Mouse (Mus musculus): ENCODE measurements at regions not wholly inside any gene's neighbourhood (a gene's known extent, or its start where the extent isn't known, plus 50 kb on each side); places are given as distances from the start of the nearest gene placed in this dataset.

DNA sequence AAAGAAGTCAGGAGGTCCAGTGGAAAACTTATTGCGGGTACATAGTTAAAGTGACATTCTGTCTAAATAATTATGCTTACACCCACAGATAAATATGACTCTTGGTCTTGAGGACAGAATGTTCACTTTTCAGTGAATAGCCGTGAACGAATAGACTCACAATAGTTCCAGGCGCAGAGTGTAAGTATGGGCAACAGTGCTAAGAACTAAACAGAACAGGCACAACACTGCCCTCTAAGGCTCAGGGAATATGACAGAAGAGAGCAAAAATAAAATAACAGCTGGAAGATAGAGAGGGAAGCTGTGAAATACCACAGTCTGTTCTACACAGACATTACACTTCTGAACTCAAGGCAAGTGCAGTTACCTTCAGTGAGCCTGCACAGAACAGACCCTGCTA lies 207.9 kb upstream of the Speer2 start:
- DNase-seq (ENCODE audit: low spot score) (no peak), ATAC-seq (ENCODE audit: insufficient read depth, low FRiP score, low TSS enrichment) (no peak)
- Histone ChIP-seq H3K27me3 (ENCODE audit: control insufficient read depth, insufficient read depth, low read length) (no peaks in the 10 kb centered on the region), H3K4me2 (ENCODE audit: low read depth) (no peak overlapping the region), H3K9me3 (ENCODE audit: control insufficient read depth, low read length) (no peaks in the 10 kb centered on the region), H3K4me3 (ENCODE audit: low read depth, low read length) (no peak overlapping the region), H3K27ac (ENCODE audit: low read depth, low read length) (no peak overlapping the region), H3K9ac (ENCODE audit: low read length) (no peak overlapping the region), H3K36me3 (ENCODE audit: control insufficient read depth, insufficient read depth, low read length) (no peaks in the 10 kb centered on the region), H3K4me1 (ENCODE audit: control insufficient read depth, insufficient read depth, low read length) (no peaks in the 10 kb centered on the region)
- WGBS: 88% methylated on average over 4 of the region's 4 CpGs

GRCm38 (mm10) chr16:70073740-70074139 lies 210.2 kb upstream of the Speer2 start:
- no peak overlapping the region for H3K4me2 ChIP-seq (ENCODE audit: low read depth)
- H3K9ac ChIP-seq (ENCODE audit: low read length): no peak overlapping the region
- H3K36me3 ChIP-seq (ENCODE audit: control insufficient read depth, insufficient read depth, low read length): no peaks in the 10 kb centered on the region
- ATAC-seq (ENCODE audit: insufficient read depth, low FRiP score, low TSS enrichment): no peak
- no peak overlapping the region for H3K4me3 ChIP-seq (ENCODE audit: low read depth, low read length)
- H3K9me3 ChIP-seq (ENCODE audit: control insufficient read depth, low read length): no peaks in the 10 kb centered on the region
- DNase-seq (ENCODE audit: low spot score): no peak
- H3K27me3 ChIP-seq (ENCODE audit: control insufficient read depth, insufficient read depth, low read length): no peaks in the 10 kb centered on the region
- WGBS: 86% methylated on average over 2 of the region's 2 CpGs
- H3K4me1 ChIP-seq (ENCODE audit: control insufficient read depth, insufficient read depth, low read length): no peaks in the 10 kb centered on the region
- no peak overlapping the region for H3K27ac ChIP-seq (ENCODE audit: low read depth, low read length)

GRCm38 (mm10) chr16:70079497-70079896 lies 216.0 kb upstream of the Speer2 start:
- Histone ChIP-seq H3K4me3 (ENCODE audit: low read depth, low read length) (no peak overlapping the region), H3K4me1 (ENCODE audit: control insufficient read depth, insufficient read depth, low read length) (no peaks in the 10 kb centered on the region), H3K27ac (ENCODE audit: low read depth, low read length) (no peak overlapping the region), H3K36me3 (ENCODE audit: control insufficient read depth, insufficient read depth, low read length) (no peaks in the 10 kb centered on the region), H3K9me3 (ENCODE audit: control insufficient read depth, low read length) (no peaks in the 10 kb centered on the region), H3K27me3 (ENCODE audit: control insufficient read depth, insufficient read depth, low read length) (no peaks in the 10 kb centered on the region), H3K9ac (ENCODE audit: low read length) (no peak overlapping the region), H3K4me2 (ENCODE audit: low read depth) (no peak overlapping the region)
- ATAC-seq (ENCODE audit: insufficient read depth, low FRiP score, low TSS enrichment) (no peak), DNase-seq (ENCODE audit: low spot score) (no peak)
- WGBS: 94% methylated on average over 10 of the region's 10 CpGs

GRCm38 (mm10) chr16:70091291-70091690 lies 222.5 kb upstream of the Gbe1 start:
- no peak for DNase-seq (ENCODE audit: low spot score)
- no peak overlapping the region for H3K4me3 ChIP-seq (ENCODE audit: low read depth, low read length)
- WGBS: 90% methylated on average over 4 of the region's 4 CpGs

DNA sequence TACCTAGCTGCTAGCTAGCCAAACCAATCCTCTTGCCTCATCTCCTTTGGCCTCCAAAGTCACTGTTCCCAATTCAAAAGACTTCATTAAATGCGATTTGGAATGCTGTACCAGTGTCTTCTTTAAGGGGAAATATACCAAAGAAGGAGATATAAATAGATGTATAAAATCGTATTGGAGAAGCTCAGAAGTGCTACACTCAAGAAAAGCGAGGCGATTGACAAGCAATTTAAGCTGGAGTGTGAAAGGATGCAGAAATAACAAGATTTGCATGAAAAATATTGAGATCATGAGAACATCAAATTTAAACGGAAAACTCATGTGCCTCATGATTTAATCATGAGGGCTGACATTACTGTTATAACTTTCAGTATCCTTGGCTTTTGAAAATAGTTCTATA lies 221.8 kb upstream of the Gbe1 start:
- no peak overlapping the region for H3K4me2 ChIP-seq (ENCODE audit: low read depth)
- 86% methylated on average over 5 of the region's 5 CpGs for WGBS
- no peak overlapping the region for H3K9ac ChIP-seq (ENCODE audit: low read length)
- no peaks in the 10 kb centered on the region for H3K27me3 ChIP-seq (ENCODE audit: control insufficient read depth, insufficient read depth, low read length)
- H3K36me3 ChIP-seq (ENCODE audit: control insufficient read depth, insufficient read depth, low read length): no peaks in the 10 kb centered on the region
- no peaks in the 10 kb centered on the region for H3K4me1 ChIP-seq (ENCODE audit: control insufficient read depth, insufficient read depth, low read length)
- no peak for ATAC-seq (ENCODE audit: insufficient read depth, low FRiP score, low TSS enrichment)
- H3K27ac ChIP-seq (ENCODE audit: low read depth, low read length): no peak overlapping the region
- no peak for DNase-seq (ENCODE audit: low spot score)
- H3K9me3 ChIP-seq (ENCODE audit: control insufficient read depth, low read length): no peaks in the 10 kb centered on the region
- H3K4me3 ChIP-seq (ENCODE audit: low read depth, low read length): no peak overlapping the region

More at GRCm38 (mm10) chr16:70091291-70091690, 222.5 kb upstream of the Gbe1 start:
- Histone ChIP-seq H3K4me2 (ENCODE audit: low read depth) (no peak overlapping the region), H3K4me1 (ENCODE audit: control insufficient read depth, insufficient read depth, low read length) (no peaks in the 10 kb centered on the region), H3K27me3 (ENCODE audit: control insufficient read depth, insufficient read depth, low read length) (no peaks in the 10 kb centered on the region), H3K9me3 (ENCODE audit: control insufficient read depth, low read length) (no peaks in the 10 kb centered on the region), H3K36me3 (ENCODE audit: control insufficient read depth, insufficient read depth, low read length) (no peaks in the 10 kb centered on the region), H3K9ac (ENCODE audit: low read length) (no peak overlapping the region), H3K27ac (ENCODE audit: low read depth, low read length) (no peak overlapping the region)
- no peak for ATAC-seq (ENCODE audit: insufficient read depth, low FRiP score, low TSS enrichment)

- H3K27ac ChIP-seq (ENCODE audit: low read depth, low read length): no peak overlapping the region
- H3K9me3 ChIP-seq (ENCODE audit: control insufficient read depth, low read length): no peaks in the 10 kb centered on the region
- ATAC-seq (ENCODE audit: insufficient read depth, low FRiP score, low TSS enrichment) (no peak), DNase-seq (ENCODE audit: low spot score) (no peak)
- no peak overlapping the region for H3K4me3 ChIP-seq (ENCODE audit: low read depth, low read length)
- H3K9ac ChIP-seq (ENCODE audit: low read length): no peak overlapping the region
- no peaks in the 10 kb centered on the region for H3K4me1 ChIP-seq (ENCODE audit: control insufficient read depth, insufficient read depth, low read length)
- H3K4me2 ChIP-seq (ENCODE audit: low read depth): no peak overlapping the region
- no peaks in the 10 kb centered on the region for H3K36me3 ChIP-seq (ENCODE audit: control insufficient read depth, insufficient read depth, low read length)
- H3K27me3 ChIP-seq (ENCODE audit: control insufficient read depth, insufficient read depth, low read length): no peaks in the 10 kb centered on the region
- 31% methylated on average over 3 of the region's 3 CpGs for WGBS
These were observed 220.5 kb upstream of the Gbe1 start for GRCm38 (mm10) chr16:70093224-70093623.

- no peaks in the 10 kb centered on the region for H3K27me3 ChIP-seq (ENCODE audit: control insufficient read depth, insufficient read depth, low read length)
- DNase-seq (ENCODE audit: low spot score) (no peak), ATAC-seq (ENCODE audit: insufficient read depth, low FRiP score, low TSS enrichment) (no peak)
- H3K4me1 ChIP-seq (ENCODE audit: control insufficient read depth, insufficient read depth, low read length): no peaks in the 10 kb centered on the region
- 93% methylated on average over 2 of the region's 2 CpGs for WGBS
- no peak overlapping the region for H3K9ac ChIP-seq (ENCODE audit: low read length)
- H3K4me3 ChIP-seq (ENCODE audit: low read depth, low read length): no peak overlapping the region
- H3K4me2 ChIP-seq (ENCODE audit: low read depth): no peak overlapping the region
- no peak overlapping the region for H3K27ac ChIP-seq (ENCODE audit: low read depth, low read length)
- no peaks in the 10 kb centered on the region for H3K36me3 ChIP-seq (ENCODE audit: control insufficient read depth, insufficient read depth, low read length)
- H3K9me3 ChIP-seq (ENCODE audit: control insufficient read depth, low read length): no peaks in the 10 kb centered on the region
These were observed 218.5 kb upstream of the Gbe1 start for GRCm38 (mm10) chr16:70095221-70095620.

DNA sequence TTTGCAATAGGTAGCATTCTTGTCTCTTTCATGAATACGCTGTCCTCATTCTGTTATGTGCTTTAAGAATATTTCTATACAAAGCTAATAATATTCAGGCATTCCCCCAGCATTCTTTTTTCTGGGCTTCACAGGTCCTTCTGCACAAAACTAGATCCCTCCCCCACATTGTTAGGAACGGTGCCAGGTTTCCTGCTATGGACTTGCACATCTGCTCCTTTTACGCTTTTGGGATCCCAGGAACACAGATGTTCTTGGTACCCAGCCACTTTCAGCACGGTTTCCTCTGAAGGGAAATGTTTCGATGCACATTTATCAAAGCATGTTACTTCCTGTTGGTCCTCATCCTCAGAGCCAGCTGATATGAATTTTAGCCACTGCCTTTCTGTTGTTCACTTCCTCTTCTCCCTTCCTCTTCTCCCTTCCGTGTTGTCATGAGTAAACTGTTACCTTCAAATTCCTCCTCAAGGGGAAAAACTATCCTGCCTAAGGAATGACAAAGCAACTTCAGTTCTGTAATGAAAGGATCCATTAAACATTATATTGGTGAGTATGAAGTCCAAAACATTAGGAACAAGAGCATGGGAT lies 209.9 kb upstream of the Gbe1 start:
- Histone ChIP-seq H3K4me2 (ENCODE audit: low read depth) (no peak overlapping the region), H3K4me1 (ENCODE audit: control insufficient read depth, insufficient read depth, low read length) (no peaks in the 10 kb centered on the region), H3K27me3 (ENCODE audit: control insufficient read depth, insufficient read depth, low read length) (no peaks in the 10 kb centered on the region), H3K27ac (ENCODE audit: low read depth, low read length) (no peak overlapping the region), H3K36me3 (ENCODE audit: control insufficient read depth, insufficient read depth, low read length) (no peaks in the 10 kb centered on the region), H3K9me3 (ENCODE audit: control insufficient read depth, low read length) (no peaks in the 10 kb centered on the region), H3K4me3 (ENCODE audit: low read depth, low read length) (no peak overlapping the region), H3K9ac (ENCODE audit: low read length) (no peak overlapping the region)
- DNase-seq (ENCODE audit: low spot score) (no peak), ATAC-seq (ENCODE audit: insufficient read depth, low FRiP score, low TSS enrichment) (no peak)
- 58% methylated on average over 6 of the region's 6 CpGs for WGBS

- Histone ChIP-seq H3K4me3 (ENCODE audit: low read depth, low read length) (no peak overlapping the region), H3K27me3 (ENCODE audit: control insufficient read depth, insufficient read depth, low read length) (no peaks in the 10 kb centered on the region), H3K36me3 (ENCODE audit: control insufficient read depth, insufficient read depth, low read length) (no peaks in the 10 kb centered on the region), H3K9me3 (ENCODE audit: control insufficient read depth, low read length) (no peaks in the 10 kb centered on the region), H3K27ac (ENCODE audit: low read depth, low read length) (no peak overlapping the region), H3K4me1 (ENCODE audit: control insufficient read depth, insufficient read depth, low read length) (no peaks in the 10 kb centered on the region), H3K9ac (ENCODE audit: low read length) (no peak overlapping the region), H3K4me2 (ENCODE audit: low read depth) (no peak overlapping the region)
- ATAC-seq (ENCODE audit: insufficient read depth, low FRiP score, low TSS enrichment): no peak
- WGBS: 56% methylated on average over 3 of the region's 3 CpGs
- no peak for DNase-seq (ENCODE audit: low spot score)
These were observed 172.3 kb upstream of the Gbe1 start for GRCm38 (mm10) chr16:70141466-70141865.

All from neural tube, embryonic 11.5 days (tissue).